Mouse (Mus musculus) intestine, embryonic 16.5 days (tissue): Measurements from ENCODE around the gene Hist1h3a. TPM values are rescaled to one million over a fixed set of nuclear protein-coding genes. Genes with fewer than 3 reads are reported as not detected.

Source experiments
- ATAC-seq: fragments of 200-750 bp; cut with Nextera tagmentation; 2 replicates; pipeline ENCODE4 v1.8.0; 2017; ENCODE audit warnings: moderate TSS enrichment, moderate library complexity
- H3K27ac ChIP-seq: fragments of 300-500 bp; sonication (generic); 2 replicates; pipeline ENCODE4 v1.5.1; 2014; ENCODE audit warnings: mild to moderate bottlenecking, low read length
- H3K27me3 ChIP-seq: fragments of 300-500 bp; sonication (generic); replicated peaks from 2 replicates; pipeline ENCODE4 v1.6.1; 2014; ENCODE audit warnings: low read length, control low read depth, mixed read lengths; ENCODE audit not compliant: control insufficient read depth, insufficient read depth
- H3K36me3 ChIP-seq: fragments of 300-500 bp; sonication (generic); 2 replicates; pipeline ENCODE4 v1.6.1; 2014; ENCODE audit warnings: low read length, control low read depth; ENCODE audit not compliant: control insufficient read depth, insufficient read depth
- H3K4me1 ChIP-seq: fragments of 300-500 bp; sonication (generic); 2 replicates; pipeline ENCODE4 v1.6.1; 2014; ENCODE audit warnings: low read length, control low read depth, mixed read lengths; ENCODE audit not compliant: control insufficient read depth, insufficient read depth
- H3K4me2 ChIP-seq: fragments of 300-500 bp; sonication (generic); 2 replicates; pipeline ENCODE4 v1.6.1; 2014; ENCODE audit warnings: low read depth, low read length, control low read depth
- H3K4me3 ChIP-seq: fragments of 300-500 bp; sonication (generic); 2 replicates; pipeline ENCODE4 v1.5.1; 2014; ENCODE audit warnings: mild to moderate bottlenecking, low read length
- H3K9ac ChIP-seq: fragments of 300-500 bp; sonication (generic); 2 replicates; pipeline ENCODE4 v1.6.1; 2014; ENCODE audit warnings: low read depth, low read length
- H3K9me3 ChIP-seq: fragments of 300-500 bp; sonication (generic); 2 replicates; pipeline ENCODE4 v1.6.1; 2016; ENCODE audit warnings: low read length, control low read depth; ENCODE audit not compliant: control insufficient read depth
- WGBS: fragments of 180-500 bp; shearing (Covaris S2); extraction: QIAGEN DNeasy Blood & Tissue Kit; methylation state at CpG from one replicate; pipeline ENCODE4 v1.1.7; 2014; 5-methylcytosine and 5-hydroxymethylcytosine counted together
- polyA plus RNA-seq: library from polyadenylated mRNA; unstranded; fragments of >200 nt; fragmentation: Nextera tagmentation; extraction: Ambion mirVana; gene quantifications from 2 replicates; pipeline ENCODE4 v1.2.1, GENCODE M21; 2015

Gene Hist1h3a
- polyA plus RNA-seq, 1 experiment from 2014 or later, result 4.2 TPM

DNA sequence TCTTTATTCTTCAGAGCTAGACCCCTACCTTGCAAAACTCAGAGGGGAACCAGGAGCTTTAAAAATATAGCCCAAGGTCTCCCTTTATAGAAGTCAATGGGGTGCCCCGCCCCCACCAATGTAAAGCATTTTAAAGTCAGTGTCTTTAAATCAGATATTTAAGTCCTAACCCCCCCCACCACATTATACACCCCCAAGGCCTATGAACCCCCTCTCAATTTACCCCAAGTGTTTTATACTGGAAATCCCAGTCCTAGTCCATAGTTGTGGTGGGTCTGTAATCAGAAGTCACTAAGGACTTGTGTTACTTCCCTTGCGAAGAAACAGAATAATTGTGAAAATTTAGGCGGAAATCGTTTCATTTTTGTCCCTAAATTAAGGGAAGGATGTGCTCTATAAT lies 24.1 kb downstream of the Hist1h3a start:
- H3K27ac ChIP-seq, result peak overlapping the region; percentile 99
- no peak for ATAC-seq
- H3K4me1 ChIP-seq, result peaks cover 5% of the 10 kb centered on the region; the same call in 1 of the 2 replicates
- H3K9ac ChIP-seq, result peak overlapping the region; percentile 94
- H3K36me3 ChIP-seq, result no peaks in the 10 kb centered on the region
- no peaks in the 10 kb centered on the region for H3K27me3 ChIP-seq
- no peaks in the 10 kb centered on the region for H3K9me3 ChIP-seq
- peak overlapping the region; percentile 91; the same call in 1 of the 2 replicates for H3K4me2 ChIP-seq
- 22% methylated on average over 4 of the region's 4 CpGs for WGBS
- H3K4me3 ChIP-seq, result peak overlapping the region; percentile 61

DNA sequence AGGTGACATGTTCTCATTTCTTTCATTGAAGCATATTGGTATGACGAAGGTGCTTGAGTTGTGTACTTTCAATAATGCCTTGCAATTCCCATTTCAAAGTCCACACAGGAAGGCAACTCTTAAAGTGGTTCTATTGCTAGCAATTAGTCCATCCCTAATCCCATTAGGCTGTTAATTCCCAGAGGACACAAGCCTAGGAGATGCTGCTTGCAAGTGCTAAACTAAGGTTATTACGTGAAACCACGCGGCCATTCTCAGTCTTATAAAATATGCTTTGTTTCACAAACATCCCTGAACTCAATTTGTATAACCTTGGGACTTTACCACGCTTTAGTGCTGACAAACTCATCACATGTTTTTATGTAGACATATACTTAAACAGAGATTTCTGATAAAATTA lies 25.1 kb downstream of the Hist1h3a start:
- Histone ChIP-seq H3K36me3 (no peaks in the 10 kb centered on the region), H3K4me2 (no peak overlapping the region), H3K9ac (no peak overlapping the region), H3K27ac (no peak overlapping the region), H3K4me3 (no peak overlapping the region), H3K9me3 (no peaks in the 10 kb centered on the region), H3K27me3 (no peaks in the 10 kb centered on the region), H3K4me1 (peaks cover 5% of the 10 kb centered on the region; the same call in 1 of the 2 replicates)
- 87% methylated on average over 5 of the region's 5 CpGs for WGBS
- ATAC-seq, result no peak

DNA sequence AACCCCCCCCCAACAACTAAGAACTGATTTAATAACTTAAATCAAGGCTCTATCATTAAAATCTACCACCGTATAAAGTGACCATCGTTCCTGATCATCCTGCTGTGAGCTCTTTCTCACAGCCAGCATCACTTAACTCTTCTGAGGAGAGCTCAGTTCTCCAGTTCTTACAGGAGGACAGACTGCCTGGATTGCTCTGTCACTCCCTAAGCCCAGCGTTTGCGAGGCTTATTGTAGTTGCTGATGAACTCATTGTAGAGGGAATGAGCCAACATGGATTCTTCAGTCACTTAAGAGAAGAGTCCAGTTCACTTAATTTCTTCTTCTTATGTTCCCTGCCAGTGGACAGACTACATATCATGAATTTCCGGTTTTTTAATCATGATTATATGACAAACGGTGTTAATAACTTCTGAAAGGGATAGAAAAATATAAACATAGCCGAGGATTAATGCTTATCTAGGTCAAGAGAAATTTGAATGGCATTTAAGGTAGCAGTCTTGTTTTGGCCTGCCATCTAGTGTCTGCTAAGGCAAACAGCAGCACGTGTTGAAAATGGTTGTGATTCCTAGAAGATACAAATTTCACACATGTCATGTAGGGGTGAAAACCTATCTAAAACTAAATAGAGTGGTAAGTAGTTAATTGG lies 29.9 kb downstream of the Hist1h3a start:
- Histone ChIP-seq H3K27me3 (no peaks in the 10 kb centered on the region), H3K36me3 (no peaks in the 10 kb centered on the region), H3K9ac (no peak overlapping the region), H3K4me1 (no peaks in the 10 kb centered on the region), H3K9me3 (no peaks in the 10 kb centered on the region), H3K27ac (no peak overlapping the region), H3K4me2 (no peak overlapping the region), H3K4me3 (no peak overlapping the region)
- WGBS, result 23% methylated on average over 8 of the region's 8 CpGs
- no peak for ATAC-seq

DNA sequence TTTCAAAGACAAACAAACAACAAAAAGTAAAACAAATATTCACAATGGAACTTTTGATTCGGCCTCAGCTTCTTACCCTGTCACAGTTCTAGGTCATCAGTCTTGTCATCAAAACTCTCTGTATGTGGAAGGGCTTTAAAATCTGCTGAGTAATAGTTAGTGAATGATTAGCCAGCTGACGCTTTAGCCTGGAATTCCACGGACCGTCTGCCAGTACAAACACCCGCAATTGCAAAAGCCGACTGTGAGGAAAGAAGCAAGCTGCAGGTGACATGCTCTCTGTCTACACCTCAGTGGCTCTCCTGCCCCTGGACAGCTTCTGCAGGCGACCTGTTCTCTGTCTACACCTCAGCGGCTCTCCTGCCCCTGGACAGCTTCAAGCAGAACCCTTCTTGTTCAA lies 31.7 kb downstream of the Hist1h3a start:
- H3K27me3 ChIP-seq, result no peaks in the 10 kb centered on the region
- H3K9me3 ChIP-seq, result no peaks in the 10 kb centered on the region
- ATAC-seq, result peak; percentile 91
- H3K4me1 ChIP-seq, result no peaks in the 10 kb centered on the region
- H3K4me2 ChIP-seq, result peak overlapping the region; percentile 27; the same call in 1 of the 2 replicates
- 31% methylated on average over 8 of the region's 8 CpGs for WGBS
- no peak overlapping the region for H3K27ac ChIP-seq
- no peaks in the 10 kb centered on the region for H3K36me3 ChIP-seq
- H3K9ac ChIP-seq, result no peak overlapping the region
- no peak overlapping the region for H3K4me3 ChIP-seq

DNA sequence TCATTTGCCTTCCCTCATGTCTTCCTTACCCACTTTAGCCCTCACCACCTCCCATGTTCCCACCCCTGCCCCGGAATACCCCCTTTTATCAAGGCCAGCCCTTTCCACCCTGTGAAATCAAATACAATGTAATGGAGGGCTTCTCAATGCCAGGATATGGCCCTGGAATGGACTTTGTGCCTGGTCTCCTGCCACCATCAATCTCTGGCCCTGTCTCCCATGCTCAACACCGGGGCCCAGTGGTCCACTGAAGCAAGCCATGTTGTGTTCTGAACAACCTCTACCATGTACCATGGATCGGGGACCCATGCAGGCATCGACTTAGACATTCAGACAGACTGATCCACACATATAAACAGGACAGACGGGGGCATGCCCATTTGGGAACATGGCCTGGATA lies 32.5 kb downstream of the Hist1h3a start:
- WGBS, result 90% methylated on average over 5 of the region's 5 CpGs
- Histone ChIP-seq H3K9ac (no peak overlapping the region), H3K4me2 (no peak overlapping the region), H3K27me3 (no peaks in the 10 kb centered on the region), H3K4me3 (no peak overlapping the region), H3K27ac (no peak overlapping the region), H3K4me1 (no peaks in the 10 kb centered on the region), H3K9me3 (no peaks in the 10 kb centered on the region), H3K36me3 (no peaks in the 10 kb centered on the region)
- ATAC-seq, result no peak

DNA sequence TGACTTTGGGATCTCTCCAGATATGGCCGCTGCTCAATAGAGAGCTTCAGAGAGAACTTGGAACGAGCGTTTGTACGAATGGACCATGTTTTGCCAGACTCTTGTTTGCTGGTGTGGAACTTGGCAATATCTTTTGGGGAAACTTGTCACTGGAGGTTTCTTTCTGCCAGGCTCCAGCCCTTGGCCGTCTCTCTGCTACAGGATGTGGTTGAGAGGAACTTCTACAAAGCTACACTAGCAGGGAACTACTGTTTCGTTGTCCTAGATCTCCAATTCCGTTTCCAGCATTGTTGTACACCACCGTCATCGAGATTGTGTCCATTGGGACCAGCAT lies 33.0 kb downstream of the Hist1h3a start:
- Histone ChIP-seq H3K4me2 (no peak overlapping the region), H3K9ac (no peak overlapping the region), H3K4me1 (no peaks in the 10 kb centered on the region), H3K27me3 (no peaks in the 10 kb centered on the region), H3K9me3 (no peaks in the 10 kb centered on the region), H3K36me3 (no peaks in the 10 kb centered on the region), H3K27ac (no peak overlapping the region), H3K4me3 (no peak overlapping the region)
- 89% methylated on average over 9 of the region's 9 CpGs for WGBS
- no peak for ATAC-seq

DNA sequence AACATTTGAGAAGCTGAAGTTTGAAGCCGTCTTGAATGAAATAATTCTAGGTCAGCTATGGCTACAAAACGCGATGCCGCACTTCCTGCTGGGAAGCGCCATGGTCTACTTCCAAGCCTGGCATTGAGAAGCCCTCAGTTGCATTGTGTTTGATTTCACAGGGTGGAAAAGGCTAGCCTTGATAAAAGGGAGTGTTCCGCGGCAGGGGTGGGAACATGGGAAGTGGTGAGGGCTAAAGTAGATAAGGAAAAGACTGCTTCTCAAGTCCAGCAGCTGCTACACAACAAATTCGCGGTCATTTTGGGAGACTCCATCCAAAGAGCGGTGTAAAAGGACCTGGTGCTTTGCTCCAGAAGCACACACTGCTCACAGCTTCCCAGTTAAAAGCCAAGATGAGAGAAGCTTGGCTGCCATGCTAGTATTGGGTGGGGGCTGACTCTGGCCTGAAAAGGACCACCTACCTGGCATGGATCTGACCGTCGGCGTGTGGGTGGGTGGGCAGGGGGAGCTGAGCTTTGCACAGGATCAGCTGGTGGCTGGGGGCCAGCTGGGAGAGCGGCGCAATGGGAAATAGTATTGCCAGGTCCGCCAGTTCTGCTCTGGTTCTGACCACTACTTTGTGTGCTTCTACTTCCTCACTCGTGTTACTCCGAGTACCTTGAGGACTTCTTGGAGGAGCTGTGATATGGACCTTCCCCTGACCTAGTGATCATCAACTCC lies 33.6 kb downstream of the Hist1h3a start:
- 88% methylated on average over 18 of the region's 18 CpGs for WGBS
- no peak overlapping the region for H3K27ac ChIP-seq

DNA sequence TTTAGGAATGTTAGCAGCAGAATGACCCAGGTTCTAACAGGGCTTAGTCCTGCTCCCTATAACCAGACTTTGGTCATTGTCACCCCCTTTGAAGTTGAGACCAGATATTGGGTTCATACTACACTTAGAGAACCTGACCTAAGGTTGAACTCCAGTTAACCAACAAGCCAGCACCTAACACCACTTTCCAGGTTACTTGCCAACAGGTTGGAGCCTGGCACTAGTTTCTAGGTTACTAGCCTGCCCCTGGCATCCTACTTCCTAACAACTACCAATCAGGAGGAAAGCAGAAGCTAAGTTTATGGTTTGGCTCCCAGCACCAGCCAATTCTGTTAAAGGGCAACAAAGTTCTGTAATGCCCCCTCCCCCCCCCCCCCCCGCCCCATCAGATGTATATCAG lies 37.0 kb downstream of the Hist1h3a start:
- no CpG with 5 or more reads among the region's 1 CpGs for WGBS
- H3K9ac ChIP-seq, result no peak overlapping the region
- no peaks in the 10 kb centered on the region for H3K9me3 ChIP-seq
- H3K27ac ChIP-seq, result no peak overlapping the region
- H3K4me3 ChIP-seq, result no peak overlapping the region
- H3K27me3 ChIP-seq, result no peaks in the 10 kb centered on the region
- no peaks in the 10 kb centered on the region for H3K36me3 ChIP-seq
- no peaks in the 10 kb centered on the region for H3K4me1 ChIP-seq
- no peak overlapping the region for H3K4me2 ChIP-seq
- ATAC-seq, result no peak

More for the DNA sequence above, 33.6 kb downstream of the Hist1h3a start:
- Histone ChIP-seq H3K36me3 (no peaks in the 10 kb centered on the region), H3K4me1 (no peaks in the 10 kb centered on the region), H3K9me3 (no peaks in the 10 kb centered on the region), H3K9ac (no peak overlapping the region), H3K4me2 (no peak overlapping the region), H3K4me3 (no peak overlapping the region), H3K27me3 (no peaks in the 10 kb centered on the region)
- no peak for ATAC-seq

DNA sequence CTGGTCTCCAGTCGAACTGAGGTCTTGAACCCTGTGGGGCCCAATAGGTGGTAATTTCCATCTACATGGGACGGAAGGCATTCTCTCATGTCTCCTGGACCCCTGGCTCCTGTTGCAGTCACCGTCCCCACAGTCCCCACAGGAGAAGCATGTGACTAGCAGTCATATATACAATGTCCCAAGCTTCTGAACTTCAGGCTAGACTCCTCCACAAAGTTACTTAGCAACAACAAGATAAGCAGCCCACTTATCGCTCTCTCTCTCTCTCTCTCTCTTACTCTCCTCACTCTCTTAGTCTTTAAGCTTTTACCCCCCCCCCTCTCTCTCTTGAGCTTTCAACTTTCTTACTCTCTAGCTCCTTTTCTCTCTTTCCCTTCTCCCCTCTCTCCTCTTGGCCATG lies 37.9 kb downstream of the Hist1h3a start:
- Histone ChIP-seq H3K27me3 (no peaks in the 10 kb centered on the region), H3K4me3 (no peak overlapping the region), H3K27ac (no peak overlapping the region), H3K4me1 (no peaks in the 10 kb centered on the region), H3K36me3 (no peaks in the 10 kb centered on the region), H3K9me3 (no peaks in the 10 kb centered on the region), H3K4me2 (no peak overlapping the region), H3K9ac (no peak overlapping the region)
- 80% methylated on average over 4 of the region's 4 CpGs for WGBS
- no peak for ATAC-seq
